Mouse (Mus musculus): ENCODE results near the gene Haao.

Haao gene

DNA sequence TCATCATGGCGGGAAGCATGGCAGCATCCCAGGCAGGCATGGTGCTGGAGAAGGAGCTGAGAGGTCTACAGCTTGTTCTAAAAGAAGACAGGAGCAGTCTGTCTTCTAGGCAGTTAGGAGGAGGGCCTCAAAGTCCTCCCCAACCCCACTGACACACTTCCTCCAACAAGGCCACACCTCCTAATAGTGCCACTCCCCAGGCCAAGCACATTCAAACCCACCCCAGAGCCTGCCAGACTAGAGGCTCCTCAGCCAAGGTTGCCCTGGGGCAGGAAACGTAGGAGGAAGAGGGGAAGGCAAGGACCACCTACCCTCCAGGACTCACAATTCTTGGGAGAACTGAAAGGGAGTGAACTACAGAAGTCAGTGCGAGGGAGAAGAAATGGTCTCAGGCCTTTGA, at the start of gene Haao:
TSS of gene Haao (minus strand) at position 149 of the 400 bp plus-strand sequence.
- DNase-seq (ENCODE audit: low spot score) = no peak

DNA sequence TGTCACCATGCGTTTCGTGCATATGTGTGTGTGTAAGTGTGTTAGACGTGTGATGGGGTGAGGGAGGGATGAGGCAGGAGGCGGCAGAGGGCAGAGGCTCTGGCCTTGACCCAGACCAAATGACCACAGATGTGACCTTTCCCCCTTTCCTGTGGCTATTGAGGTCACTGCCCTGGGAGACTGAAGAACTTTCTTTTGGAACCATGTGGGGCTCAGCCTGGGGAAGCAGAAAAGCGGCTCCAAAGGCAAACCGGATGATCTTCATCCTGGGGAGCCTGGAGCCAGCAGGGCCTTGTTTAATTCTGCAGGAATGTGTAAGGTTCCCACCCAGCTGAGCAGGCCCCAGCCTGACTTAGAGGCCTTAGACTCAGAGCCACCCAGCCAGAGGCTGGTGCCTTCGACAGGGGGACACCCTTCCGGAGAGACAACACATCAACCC, 49.6 kb upstream of the Haao start:
- no peak for DNase-seq (ENCODE audit: low spot score)

DNA sequence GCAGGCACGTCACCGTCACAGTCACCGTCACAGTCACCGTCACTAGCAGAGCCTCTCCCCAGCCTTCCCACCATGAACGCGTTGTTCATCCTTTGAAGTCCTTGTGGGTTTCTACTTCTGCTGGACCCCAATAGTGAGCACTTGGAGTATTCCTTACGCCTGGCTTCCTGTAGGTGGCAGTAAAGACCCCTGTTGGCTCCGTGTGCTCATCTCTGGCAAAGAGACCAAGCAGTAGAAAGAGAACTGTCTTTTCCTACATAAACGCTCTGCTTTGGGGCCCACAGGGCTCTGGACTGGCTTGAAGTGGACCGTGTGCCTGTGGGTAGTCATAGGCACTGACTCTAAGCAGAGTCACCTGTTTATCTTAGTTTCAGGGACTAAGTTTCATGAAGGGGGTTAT, 49.0 kb upstream of the Haao start:
- DNase-seq (ENCODE audit: low spot score) = no peak

DNA sequence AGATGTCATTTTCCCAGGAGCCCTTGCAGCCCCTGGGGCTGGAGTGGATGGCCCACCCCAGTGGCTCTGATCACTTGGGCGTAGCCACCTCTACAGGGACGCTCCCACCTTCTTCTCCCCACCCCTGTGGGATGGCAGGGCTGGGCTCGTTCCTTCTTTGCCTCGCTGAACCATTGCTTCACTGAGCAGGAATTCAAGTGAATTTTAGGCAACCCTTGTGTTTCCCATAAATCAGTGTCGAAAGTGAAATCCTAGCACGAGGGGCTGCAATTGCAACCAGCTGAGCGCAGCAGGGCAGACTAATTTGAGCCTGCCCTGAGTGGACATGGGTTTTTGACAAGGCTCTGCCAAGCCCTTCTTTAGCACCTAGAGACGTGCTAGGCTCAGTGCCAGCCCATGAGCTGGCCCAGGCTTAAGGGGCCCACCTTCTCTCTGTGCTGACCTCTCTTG, 47.6 kb upstream of the Haao start:
- DNase-seq (ENCODE audit: low spot score) = no peak

DNA sequence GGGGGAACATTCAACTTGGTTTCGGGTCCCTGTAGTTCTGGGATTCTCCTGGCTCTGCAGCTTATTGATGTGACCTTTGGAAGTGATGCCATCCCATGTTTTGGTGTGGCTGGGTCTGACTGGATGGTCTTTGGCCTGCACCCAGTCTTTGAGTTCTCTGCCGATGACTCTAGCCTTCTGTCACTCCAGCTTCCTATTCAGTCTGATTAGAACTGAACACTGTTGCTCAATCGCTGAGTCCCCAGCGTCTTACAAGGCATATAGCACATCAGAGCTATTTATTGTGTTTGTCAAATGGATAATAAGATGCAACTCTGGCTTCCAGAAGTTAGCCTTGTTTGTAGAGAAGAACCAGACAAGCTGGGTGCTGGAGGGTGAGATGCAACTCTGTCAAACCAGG, 45.4 kb upstream of the Haao start:
- no peak for DNase-seq (ENCODE audit: low spot score)

DNA sequence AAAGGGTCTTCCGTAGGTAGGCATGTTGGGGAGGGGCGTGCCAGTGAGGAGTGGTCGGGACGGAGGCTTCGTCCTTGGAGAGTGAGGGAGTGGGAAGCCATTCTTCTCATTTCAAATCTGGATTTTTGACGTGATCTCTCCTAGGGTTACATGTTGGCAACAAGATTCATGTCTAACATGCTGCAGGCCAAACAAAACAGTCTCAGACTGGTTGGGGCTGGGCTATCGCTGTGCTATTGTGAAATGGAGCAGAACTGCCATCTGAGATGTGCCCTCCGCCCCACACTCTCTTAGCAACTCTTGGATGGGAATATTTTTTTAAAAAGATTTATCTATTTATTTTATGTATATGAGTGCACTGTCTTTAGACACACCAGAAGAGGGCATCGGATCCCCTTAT, 44.1 kb upstream of the Haao start:
- DNase-seq (ENCODE audit: low spot score) = no peak

DNA sequence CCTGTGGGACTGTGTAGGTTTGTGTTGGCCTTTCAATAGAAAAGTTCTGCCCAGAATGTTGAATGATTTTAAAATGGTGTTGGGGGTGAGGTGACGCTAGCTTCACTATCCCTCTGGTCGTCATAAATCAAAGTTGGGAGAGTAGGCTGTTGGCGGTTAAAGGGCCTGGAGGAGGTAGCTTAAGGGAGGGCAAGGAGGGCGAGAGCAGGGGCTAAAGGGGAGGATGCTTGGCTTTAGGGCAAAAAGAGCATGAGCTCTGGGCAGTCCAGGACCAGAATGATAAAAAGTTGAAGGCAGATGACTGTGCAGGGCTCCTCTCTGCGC, 42.6 kb upstream of the Haao start:
- DNase-seq (ENCODE audit: low spot score) = no peak

DNA sequence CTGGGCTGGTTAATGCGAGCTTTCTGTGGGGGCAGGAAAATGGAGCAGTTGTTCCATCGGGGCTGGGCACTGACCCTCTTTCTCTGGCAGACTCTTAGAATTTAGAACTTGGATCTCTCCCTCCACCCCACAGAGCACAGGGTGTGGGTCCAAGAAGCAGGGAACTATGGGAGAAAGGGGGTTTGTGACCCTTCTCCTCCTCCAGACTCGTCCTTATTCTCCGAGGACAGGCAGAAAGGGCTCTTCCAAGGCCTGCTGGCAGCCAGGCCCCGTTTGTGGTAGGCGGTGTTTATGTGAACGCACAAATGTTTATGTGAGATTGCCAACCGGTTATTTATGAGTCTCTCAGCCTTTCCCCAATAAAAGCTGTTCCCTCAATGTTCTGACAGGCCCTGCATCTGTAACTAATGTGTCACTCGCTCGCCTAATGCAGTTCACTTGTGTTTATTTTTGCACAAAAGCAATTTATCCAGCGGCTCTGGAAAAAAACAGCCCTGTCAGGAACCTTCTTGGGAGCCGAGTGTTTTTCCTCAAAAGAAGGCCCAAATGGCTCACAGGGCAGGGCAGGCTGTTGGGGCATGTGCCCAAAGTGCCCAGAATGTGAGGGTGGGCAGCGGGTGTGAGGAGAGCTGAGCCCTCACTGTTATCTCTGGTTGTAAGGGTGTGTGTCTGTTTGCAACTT, 42.1 kb upstream of the Haao start:
- DNase-seq (ENCODE audit: low spot score) = peak; percentile 41

DNA sequence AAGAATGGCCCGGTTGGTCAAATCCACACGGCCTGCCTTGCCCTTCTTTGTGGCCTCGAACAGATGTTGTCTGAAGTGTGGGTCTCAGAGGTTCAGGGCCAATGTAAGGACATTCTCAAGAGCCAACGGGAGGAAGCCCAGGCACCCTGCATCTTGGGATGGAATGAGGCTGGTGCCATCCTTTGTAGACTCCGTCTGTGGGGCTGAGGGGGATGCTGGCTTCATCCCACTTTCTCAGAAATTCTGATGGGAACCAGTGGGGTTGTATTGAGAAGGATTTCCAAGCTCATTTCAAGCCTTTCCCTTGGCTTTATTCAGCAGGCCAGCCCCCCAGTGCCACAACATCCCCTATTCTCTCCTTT, 41.5 kb upstream of the Haao start:
- DNase-seq (ENCODE audit: low spot score) = peak; percentile 38

DNA sequence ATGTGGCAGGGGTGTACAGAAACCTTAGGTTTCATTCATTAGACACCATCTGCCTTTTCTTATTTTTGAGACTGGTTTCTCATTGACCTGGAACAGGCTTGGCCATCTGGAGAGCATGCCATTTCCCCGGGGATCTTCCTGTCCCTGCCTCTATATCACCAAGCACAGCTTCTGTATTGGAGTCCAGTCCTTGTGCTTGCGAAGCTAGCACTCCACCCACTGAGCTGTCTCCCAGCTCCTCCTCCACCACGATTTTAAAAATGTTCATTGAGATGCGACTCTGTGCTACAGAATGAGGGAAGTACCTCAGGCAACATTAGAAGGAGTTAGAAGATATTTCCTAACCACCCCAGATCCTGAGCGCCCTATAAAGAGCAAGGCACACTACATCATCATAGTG, 39.5 kb upstream of the Haao start:
- no peak for DNase-seq (ENCODE audit: low spot score)

DNA sequence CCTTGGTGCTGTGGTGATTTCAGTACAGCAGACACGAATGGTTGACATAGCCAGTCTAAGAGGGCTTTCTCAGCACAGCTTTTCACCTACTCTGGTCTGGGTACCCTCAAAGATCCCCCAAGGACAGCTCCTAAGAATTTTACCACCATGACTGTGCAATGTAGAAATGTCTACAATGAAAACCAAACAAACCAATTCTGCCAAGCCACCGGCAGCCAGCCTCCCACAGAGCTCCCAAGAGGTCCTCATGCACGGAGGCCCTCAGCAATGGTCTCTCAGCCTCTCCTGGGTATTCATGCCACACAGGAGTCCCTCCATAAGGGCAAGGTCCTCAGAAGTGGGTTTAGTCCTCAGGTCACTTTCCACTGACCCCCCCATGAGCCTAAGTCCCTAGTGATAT, 38.6 kb upstream of the Haao start:
- no peak for DNase-seq (ENCODE audit: low spot score)

DNA sequence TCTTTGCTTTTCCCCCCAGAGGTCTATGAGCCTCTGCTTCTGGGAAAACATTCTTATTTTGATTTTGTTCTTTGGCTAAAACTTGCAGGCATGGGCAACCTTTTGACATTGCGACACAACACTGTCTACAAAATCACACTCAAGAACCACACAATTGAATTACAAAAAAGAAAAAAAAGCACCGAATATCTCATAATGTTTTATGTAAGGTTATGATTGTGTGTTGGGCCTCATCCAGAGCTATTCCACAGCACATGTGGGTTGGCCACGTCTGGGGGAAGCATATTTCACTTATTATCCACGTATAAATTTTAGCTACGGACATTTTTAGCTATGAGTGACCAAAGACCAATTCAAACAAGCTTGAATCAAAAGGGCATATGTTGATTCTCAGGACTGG, 38.0 kb upstream of the Haao start:
- no peak for DNase-seq (ENCODE audit: low spot score)

DNA sequence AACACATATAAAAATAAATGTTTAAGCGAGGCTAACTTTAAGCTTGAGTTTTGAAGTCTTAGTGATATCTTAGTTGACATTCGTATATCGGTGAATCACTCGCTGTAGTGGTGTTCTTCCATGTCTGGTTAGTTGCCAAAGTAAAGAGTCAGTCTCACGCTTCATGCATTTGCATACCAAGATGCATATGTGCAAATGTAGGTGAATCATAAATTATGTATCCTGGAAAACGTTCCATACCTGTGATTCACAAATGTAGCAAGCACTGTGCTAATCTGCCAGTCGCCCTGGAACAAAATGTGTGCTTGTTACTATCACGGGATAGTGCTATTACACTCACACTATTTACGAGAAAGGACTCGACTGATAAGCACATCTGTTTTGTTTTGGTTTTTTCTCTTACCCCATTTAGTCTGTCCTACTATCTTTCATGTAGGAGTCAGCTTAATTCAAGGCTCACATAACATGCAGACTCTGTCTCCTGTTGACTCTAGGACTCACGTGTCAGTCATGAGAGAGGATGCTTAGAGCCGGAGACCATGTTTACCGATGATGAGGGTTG, 37.3 kb upstream of the Haao start:
- no peak for DNase-seq (ENCODE audit: low spot score)

DNA sequence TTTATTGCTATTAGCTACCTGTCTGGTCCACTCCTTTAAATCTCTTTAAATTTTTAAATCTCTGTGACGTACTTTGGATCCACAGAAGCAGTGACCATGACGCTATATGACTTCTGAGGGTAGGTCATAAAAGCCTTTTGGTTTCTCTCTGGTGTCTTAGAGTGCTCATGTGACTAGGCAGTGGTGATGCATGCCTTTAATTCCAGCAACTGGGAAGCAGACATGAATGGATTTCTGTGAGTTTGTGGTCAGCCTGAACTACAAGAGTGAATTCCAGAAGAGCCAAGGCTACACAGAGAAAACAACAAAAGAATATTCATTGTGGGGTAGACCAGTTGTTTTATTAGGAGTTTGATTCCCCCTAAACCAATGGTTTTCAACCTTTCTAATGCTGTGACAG, 35.0 kb upstream of the Haao start:
- no peak for DNase-seq (ENCODE audit: low spot score)

DNA sequence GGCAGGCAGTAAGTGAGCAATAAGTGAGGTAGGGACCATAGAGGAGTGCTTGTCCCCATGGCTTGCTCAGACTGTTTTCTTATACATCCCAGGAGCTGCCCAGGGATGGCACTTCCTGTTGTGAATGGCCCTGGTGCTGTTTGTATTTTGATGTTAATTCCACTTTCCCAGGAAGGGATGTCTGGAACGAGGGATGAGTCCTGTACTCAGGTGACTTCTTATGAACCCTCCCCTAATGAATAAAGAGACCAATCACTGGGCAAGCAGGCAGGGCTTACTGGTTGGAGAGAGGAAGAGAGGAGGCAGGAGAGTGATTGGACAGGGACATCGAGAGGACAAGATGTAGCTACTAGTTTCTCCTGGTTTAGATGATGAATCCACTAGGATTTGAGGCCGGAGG, 33.3 kb upstream of the Haao start:
- DNase-seq (ENCODE audit: low spot score) = no peak

DNA sequence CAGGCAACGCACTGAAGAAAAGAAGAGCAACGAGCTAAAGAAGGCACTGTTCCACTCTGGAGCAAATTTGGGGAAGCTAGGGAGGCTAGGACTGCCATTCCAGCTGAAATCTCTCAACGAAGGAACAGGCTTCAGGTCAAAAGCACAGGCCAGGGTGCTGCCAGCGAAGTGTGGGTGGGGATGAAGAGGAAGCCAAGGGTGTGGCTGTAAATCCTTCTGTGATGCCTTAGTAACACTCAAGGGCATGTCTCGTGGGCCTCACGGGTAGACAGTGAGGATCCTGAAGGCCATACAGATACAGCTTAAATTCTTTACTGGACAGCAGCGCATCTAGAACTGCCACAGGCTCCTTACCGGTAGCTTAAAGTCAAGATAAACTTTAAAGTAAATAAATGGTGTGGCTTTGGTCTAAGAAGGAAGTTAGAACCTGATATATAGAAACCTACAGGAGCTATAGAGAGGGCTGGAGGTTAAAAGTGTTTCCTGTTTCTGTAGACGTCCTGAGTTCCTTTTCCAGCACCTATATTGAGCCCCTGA, 32.5 kb upstream of the Haao start:
- DNase-seq (ENCODE audit: low spot score) = no peak

DNA sequence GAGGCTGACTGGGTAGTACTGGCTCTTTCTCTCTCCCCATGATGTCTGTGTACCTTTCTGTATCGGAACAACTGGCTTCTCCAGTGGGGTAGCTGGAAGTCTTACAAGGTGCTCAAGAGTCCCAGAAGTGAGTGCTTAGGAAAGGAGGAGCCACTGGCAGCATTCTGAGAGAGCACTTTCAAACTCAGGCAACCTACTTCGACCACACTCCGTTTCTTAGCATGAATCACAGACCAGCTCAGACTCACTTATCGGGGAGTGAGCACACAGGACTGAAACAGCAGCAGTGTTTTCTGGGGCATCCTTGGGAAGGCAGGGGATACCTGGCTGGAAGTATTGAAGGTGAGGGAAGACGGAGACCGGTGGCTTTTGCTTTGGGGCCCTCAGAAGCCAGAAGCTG, 31.9 kb upstream of the Haao start:
- no peak for DNase-seq (ENCODE audit: low spot score)

DNA sequence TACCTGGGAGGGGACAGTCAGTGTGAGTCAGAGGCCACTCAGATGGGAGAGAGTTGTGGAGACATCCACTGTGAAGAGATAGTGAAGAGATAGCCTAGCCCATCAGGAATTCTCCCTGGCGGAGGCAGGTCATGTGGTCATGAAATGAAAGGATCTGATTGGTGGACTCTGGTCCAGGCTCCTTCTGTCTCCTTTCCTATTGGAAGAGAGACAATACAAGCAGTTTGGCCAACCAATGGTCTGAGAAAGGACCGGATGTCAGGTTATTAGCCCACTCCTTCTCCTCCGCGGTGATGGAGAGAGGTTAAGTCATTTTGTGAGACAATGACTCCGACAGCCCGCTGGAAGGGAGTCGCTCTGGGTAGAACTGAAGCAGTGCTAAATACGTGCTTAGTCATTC, 26.8 kb upstream of the Haao start:
- DNase-seq (ENCODE audit: low spot score) = no peak

DNA sequence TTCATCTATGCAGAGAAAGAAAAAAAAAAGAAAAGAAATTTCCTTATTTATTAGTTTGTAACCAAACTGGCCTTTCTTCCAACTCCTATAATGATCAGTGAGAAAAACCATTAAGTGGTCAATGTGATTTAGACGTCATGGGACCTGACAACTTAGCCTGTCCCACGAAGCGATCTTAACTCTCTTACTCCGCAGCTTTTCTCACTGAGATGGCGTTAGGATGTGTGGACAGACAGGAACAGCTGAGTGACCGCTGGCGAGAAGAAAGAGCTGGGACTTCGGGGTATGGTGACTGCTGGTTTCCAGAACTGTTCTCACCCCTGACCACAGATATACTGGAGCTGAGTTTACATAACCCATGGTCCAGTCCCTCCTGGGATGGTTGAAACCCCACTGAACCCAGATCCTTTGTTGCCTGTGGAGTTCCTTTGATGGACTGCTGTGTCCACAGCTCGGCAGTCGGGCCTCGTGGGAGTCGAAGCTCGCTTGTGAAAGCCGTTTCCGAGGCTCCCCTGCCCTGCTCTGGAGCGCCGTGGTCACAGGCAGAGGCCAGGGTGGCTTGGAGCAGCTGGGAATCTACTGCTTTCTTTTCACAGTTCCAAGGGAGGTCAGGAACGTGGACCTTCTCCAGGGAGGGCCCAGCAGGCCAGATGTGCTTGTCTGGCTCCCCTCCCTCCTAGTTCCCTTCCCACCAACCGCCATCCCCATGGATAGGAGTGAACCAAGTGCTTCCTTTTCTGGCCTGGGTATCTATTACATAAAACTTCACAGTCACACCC, 25.8 kb upstream of the Haao start:
- DNase-seq (ENCODE audit: low spot score) = no peak

DNA sequence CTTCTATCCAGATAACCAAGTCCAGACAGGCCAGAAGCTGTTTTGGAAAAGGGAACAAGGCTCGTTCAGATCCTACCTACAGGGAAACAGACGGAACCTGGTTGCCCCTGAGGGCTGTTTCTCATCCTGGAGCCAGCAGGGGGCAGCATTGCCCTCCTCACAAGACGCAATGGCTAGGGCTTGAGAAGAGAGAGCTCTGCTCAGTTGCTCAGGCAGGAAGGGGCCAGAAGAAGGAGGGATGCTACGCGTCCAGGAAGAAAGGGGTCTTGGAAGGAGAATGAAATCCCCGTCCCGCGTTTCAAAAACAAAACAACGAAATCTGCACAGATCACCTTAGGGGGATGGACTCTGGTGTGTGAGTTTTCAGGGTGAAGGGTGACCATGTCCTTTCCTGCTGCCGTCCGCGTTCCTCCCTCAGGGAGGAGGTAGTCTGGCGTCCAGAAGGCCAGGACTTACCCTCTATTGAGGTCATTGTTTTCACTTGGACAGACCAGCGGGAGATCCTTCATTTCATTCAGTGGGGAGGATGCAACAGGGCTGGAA, 25.1 kb upstream of the Haao start:
- peak; percentile 72 for DNase-seq (ENCODE audit: low spot score)

DNA sequence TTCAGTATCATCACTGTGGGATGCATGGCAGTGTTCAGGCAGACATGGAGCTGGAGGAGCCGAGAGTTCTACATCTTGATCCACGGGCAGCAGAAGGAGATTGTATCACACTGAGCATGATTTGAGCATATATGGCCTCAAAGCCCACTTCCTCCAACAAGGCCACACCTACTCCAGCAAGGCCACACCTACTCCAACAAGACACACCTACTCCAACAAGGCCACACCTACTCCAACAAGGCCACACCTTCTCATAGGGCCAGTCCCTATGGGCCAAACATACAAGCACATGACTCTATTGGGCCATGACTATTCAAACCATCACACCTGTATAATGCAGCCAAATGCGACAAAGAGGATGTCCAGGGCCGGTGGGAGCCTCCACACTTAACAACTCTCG, 23.6 kb upstream of the Haao start:
- DNase-seq (ENCODE audit: low spot score) = no peak

DNA sequence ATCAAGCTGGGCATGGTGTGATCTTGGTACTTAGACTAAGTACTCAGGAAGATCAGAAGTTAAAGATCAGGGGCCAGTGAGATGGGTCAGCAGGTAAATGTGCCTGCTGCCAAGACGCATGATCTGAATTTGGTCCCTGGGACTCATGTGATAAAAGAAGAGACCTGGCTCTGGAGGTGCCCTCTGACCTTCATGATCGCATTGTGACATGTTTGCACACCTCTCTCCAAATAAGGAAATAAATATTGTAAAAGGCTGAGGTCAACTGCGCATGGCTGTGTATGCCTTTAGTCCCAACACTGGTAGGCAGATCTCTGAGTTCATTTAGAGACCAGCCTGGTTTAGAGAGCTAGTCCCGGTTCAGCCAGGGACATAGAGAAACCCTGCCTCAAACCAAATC, 22.6 kb upstream of the Haao start:
- DNase-seq (ENCODE audit: low spot score) = no peak

DNA sequence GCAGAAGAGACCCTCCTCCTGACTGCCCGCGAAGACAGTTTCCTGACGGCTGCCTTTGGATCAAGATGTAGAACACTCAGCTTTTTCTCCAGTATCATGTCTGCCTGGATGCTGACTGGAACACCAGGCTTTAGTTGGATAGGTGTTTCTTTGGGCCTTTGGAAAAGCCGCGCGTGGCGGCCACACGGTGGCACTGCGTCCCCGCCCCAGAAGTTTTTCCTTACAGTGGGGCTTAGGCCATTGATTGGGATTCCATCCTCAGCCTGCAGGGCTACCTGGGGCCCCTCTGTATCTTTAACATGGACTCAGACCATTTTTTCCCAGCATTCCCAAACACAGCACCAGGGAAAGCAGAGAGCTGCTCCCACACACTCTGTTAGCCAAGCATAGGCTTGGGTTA, 18.8 kb upstream of the Haao start:
- DNase-seq (ENCODE audit: low spot score) = no peak

Measured in left cerebral cortex, adult 11 months (tissue).